Mouse (Mus musculus): ENCODE measurements around the gene Dock6.

DNA sequence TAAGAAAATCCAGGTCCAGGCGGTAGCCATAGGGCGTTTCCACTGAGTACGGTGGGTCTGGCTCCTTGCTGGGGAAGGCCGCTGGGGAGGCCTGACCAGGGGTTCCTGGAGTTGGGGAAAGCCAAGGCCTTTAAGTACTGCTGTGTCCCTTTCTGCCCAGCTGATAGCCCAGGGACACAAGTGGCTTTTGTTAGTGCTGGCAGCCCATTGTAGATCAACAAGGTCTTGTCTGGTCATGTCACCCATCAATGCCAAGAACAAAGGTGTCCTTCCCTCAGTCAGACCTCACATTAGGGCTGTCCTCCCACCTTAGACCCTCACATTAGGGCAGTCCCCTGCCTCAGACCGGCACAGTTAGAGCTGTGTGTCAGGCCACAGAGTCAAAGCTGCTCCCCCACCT is 56.9 kb downstream of the Dock6 start:
- no peak for TF ChIP-seq CTCF (IDR thresholded peaks at IDR 0.05; ENCODE audit: borderline replicate concordance, control insufficient read depth, extremely low read depth, insufficient read depth, low read length, poor library complexity)
- no peak for TF ChIP-seq POLR2A (IDR thresholded peaks at IDR 0.05; ENCODE audit: control insufficient read depth, extremely low read depth, insufficient read depth, low read length, poor library complexity)

All from thymus, adult 2 months (tissue).